23 mouse cellular contexts compared by ENCODE assay signal in genomic region chr1:154763132-154763531, GRCm38 (mm10).
"Had no signal": no experiment of that assay in that cellular context is flagged by ENCODE, and none has a peak within 500 bp of the region (broad histone marks: within the 10 kb centered on the region; RNA-seq: fewer than 3 reads in every experiment).

No protein-coding gene starts in this region.

- H3K36me3 ChIP-seq: liver, embryonic 13.5 days; liver, embryonic 15.5 days; lung, embryonic 15.5 days; midbrain, embryonic 12.5 days; midbrain, embryonic 15.5 days; neural tube, embryonic 13.5 days; neural tube, embryonic 15.5 days had no signal

- H3K4me1 ChIP-seq: liver, embryonic 13.5 days; liver, embryonic 15.5 days; lung, embryonic 15.5 days; megakaryocyte, embryonic 14.5 days; midbrain, embryonic 12.5 days; midbrain, embryonic 15.5 days; neural tube, embryonic 13.5 days; neural tube, embryonic 15.5 days had no signal

- H3K9me3 ChIP-seq: liver, embryonic 13.5 days; liver, embryonic 15.5 days; lung, embryonic 15.5 days; megakaryocyte, embryonic 14.5 days; midbrain, embryonic 12.5 days; midbrain, embryonic 15.5 days; neural tube, embryonic 13.5 days; neural tube, embryonic 15.5 days had no signal

- DNase-seq: liver, embryonic 13.5 days; liver, postnatal 0 days; lung, adult 2 months; lung, postnatal 14 days; lung, postnatal 36 days; retina, postnatal 1 day; right cerebral cortex, adult 18-20 months; right cerebral cortex, postnatal 25 days; right cerebral cortex, postnatal 4 days; spleen, adult 18-20 months; thymus, adult 18-20 months; thymus, postnatal 14 days; thymus, postnatal 36 days had no signal

- H3K4me3 ChIP-seq: liver, embryonic 13.5 days; liver, embryonic 15.5 days; lung, embryonic 15.5 days; megakaryocyte, embryonic 14.5 days; midbrain, embryonic 12.5 days; midbrain, embryonic 15.5 days; myocyte; neural tube, embryonic 13.5 days; neural tube, embryonic 15.5 days had no signal

- H3K9ac ChIP-seq: liver, embryonic 13.5 days; liver, embryonic 15.5 days; liver, postnatal 0 days; lung, embryonic 15.5 days; midbrain, embryonic 12.5 days; midbrain, embryonic 15.5 days; neural tube, embryonic 13.5 days; neural tube, embryonic 15.5 days had no signal

- ATAC-seq: liver, postnatal 0 days; lung, postnatal 0 days; midbrain, embryonic 15.5 days had no signal

- H3K27me3 ChIP-seq: liver, embryonic 13.5 days; liver, embryonic 15.5 days; lung, embryonic 15.5 days; megakaryocyte, embryonic 14.5 days; midbrain, embryonic 12.5 days; midbrain, embryonic 15.5 days; neural tube, embryonic 13.5 days; neural tube, embryonic 15.5 days had no signal

- H3K4me2 ChIP-seq: liver, embryonic 13.5 days; liver, embryonic 15.5 days; lung, embryonic 15.5 days; midbrain, embryonic 12.5 days; midbrain, embryonic 15.5 days; neural tube, embryonic 13.5 days; neural tube, embryonic 15.5 days had no signal

- H3K27ac ChIP-seq: liver, embryonic 13.5 days; liver, embryonic 15.5 days; lung, embryonic 15.5 days; macrophage; midbrain, embryonic 12.5 days; midbrain, embryonic 15.5 days; neural tube, embryonic 13.5 days; neural tube, embryonic 15.5 days had no signal
